Mouse (Mus musculus) forebrain, postnatal 0 days (tissue): ENCODE data around the gene Mybph. TPM values are rescaled to one million over a fixed set of nuclear protein-coding genes. Genes with fewer than 3 reads are reported as not detected.

Experiments
- ATAC-seq: fragments of 200-750 bp; cut with Nextera tagmentation; 2 replicates; pipeline ENCODE4 v1.8.0; 2017; ENCODE audit warnings: mild to moderate bottlenecking, moderate library complexity
- DNase-seq: peaks from one replicate; pipeline ENCODE4 v3.0.0-alpha.2; 2015
- H3K27ac ChIP-seq: fragments of 300-500 bp; sonication (generic); 2 replicates; pipeline ENCODE4 v1.5.1; 2014; ENCODE audit warnings: low read depth, mild to moderate bottlenecking, antibody characterized with exemption, low read length, moderate library complexity, mixed read lengths
- H3K27me3 ChIP-seq: fragments of 300-500 bp; sonication (generic); 2 replicates; pipeline ENCODE4 v1.6.1; 2014; ENCODE audit warnings: mild to moderate bottlenecking, low read length, mixed read lengths; ENCODE audit not compliant: insufficient read depth
- H3K36me3 ChIP-seq: fragments of 300-500 bp; sonication (generic); 2 replicates; pipeline ENCODE4 v1.6.1; 2014; ENCODE audit warnings: mild to moderate bottlenecking, moderate library complexity; ENCODE audit not compliant: insufficient read depth
- H3K4me1 ChIP-seq: fragments of 300-500 bp; sonication (generic); 2 replicates; pipeline ENCODE4 v1.6.1; 2014; ENCODE audit warnings: antibody characterized with exemption; ENCODE audit not compliant: insufficient read depth
- H3K4me2 ChIP-seq: fragments of 300-500 bp; sonication (generic); 2 replicates; pipeline ENCODE4 v1.6.1; 2014; ENCODE audit warnings: low read depth, mild to moderate bottlenecking, moderate library complexity
- H3K4me3 ChIP-seq: fragments of 300-500 bp; sonication (generic); 2 replicates; pipeline ENCODE4 v1.5.1; 2014; ENCODE audit warnings: low read depth, low read length, mixed read lengths
- H3K9ac ChIP-seq: fragments of 300-500 bp; sonication (generic); 2 replicates; pipeline ENCODE4 v1.6.1; 2014; ENCODE audit warnings: mild to moderate bottlenecking
- H3K9me3 ChIP-seq: fragments of 300-500 bp; sonication (generic); 2 replicates; pipeline ENCODE4 v1.6.1; 2016; ENCODE audit warnings: low read length
- CTCF ChIP-seq: sonication (generic); IDR thresholded peaks from 2 replicates; pipeline ENCODE4 v1.5.1; 2016; ENCODE audit warnings: antibody characterized with exemption, control low read depth, low read depth
- WGBS: fragments of 180-500 bp; shearing (Covaris S2); extraction: QIAGEN DNeasy Blood & Tissue Kit; methylation state at CpG from one replicate; pipeline ENCODE4 v1.1.7; 2014; 5-methylcytosine and 5-hydroxymethylcytosine counted together
- polyA plus RNA-seq: library from polyadenylated mRNA; unstranded; fragments of >200 nt; fragmentation: Nextera tagmentation; extraction: Ambion mirVana; gene quantifications from 2 replicates; pipeline ENCODE4 v1.2.1, GENCODE M21; 2015
- total RNA-seq: library from RNA; depleted of rRNA; stranded (reverse); fragments of >200 nt; gene quantifications from 2 replicates; pipeline ENCODE4 v1.2.3, GENCODE M21; 2014

Gene Mybph
- total and polyA plus RNA-seq, 2 experiments from 2014 or later, result 0.10 to 0.12 TPM

DNA sequence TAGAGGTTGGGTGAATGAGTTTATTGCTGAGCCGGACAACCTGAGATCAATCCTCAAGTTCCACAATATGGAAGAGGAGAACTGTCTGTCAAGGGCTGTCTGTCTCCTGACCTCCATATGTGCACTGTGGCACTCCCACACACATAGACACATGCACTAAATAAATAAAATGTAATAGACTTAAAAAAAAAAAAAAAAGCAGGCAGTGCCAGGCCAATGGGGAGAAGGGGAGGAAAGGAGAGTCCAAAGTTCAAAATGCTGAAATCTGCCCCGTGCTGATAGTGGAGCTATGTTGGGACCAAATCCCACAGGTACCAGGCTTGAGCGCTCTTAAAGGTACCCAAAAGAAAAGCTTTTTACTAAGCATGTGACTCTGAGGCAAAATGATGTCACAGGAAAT, 44.2 kb downstream of the Mybph start:
- no peak for DNase-seq
- H3K4me1 ChIP-seq, result peaks cover 14% of the 10 kb centered on the region

DNA sequence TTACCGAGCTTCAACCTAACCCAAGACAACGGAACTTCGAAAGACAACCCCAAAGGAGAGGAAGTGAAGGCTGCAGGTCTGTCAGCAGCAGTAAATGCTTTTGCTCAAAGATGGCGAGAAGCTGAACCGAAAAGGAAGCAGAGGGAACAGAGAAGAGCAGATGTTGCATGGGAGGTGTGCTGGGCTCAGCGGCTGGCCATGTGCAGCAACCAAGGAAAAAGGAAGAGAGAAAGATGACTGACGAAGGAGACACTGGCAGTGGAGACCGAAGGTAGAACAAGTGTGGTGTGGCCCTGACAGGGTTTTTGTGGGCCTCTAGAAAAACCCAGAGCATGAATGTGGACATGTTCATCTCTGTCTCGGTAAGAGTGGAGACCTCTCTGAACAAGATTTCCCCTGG, 47.5 kb downstream of the Mybph start:
- Histone ChIP-seq H3K9me3 (no peaks in the 10 kb centered on the region), H3K4me1 (peaks cover 6% of the 10 kb centered on the region; the same call in 1 of the 2 replicates), H3K4me2 (no peak overlapping the region), H3K36me3 (no peaks in the 10 kb centered on the region), H3K4me3 (no peak overlapping the region), H3K27ac (no peak overlapping the region), H3K27me3 (0 out of 2 replicates have a peak, but pooled peaks cover 5% of the 10 kb centered on the region), H3K9ac (no peak overlapping the region)
- 87% methylated on average over 9 of the region's 9 CpGs for WGBS
- DNase-seq (no peak), ATAC-seq (no peak)
- TF ChIP-seq CTCF, result no peak

More for the DNA sequence above, 44.2 kb downstream of the Mybph start:
- 0 out of 2 replicates have a peak, but pooled peaks cover 5% of the 10 kb centered on the region for H3K27me3 ChIP-seq
- no peaks in the 10 kb centered on the region for H3K36me3 ChIP-seq
- H3K9ac ChIP-seq, result no peak overlapping the region
- ATAC-seq, result no peak
- no peak overlapping the region for H3K4me2 ChIP-seq
- no peaks in the 10 kb centered on the region for H3K9me3 ChIP-seq
- no peak overlapping the region for H3K4me3 ChIP-seq
- no peak overlapping the region for H3K27ac ChIP-seq
- 89% methylated on average over 3 of the region's 3 CpGs for WGBS
- TF ChIP-seq CTCF, result no peak

DNA sequence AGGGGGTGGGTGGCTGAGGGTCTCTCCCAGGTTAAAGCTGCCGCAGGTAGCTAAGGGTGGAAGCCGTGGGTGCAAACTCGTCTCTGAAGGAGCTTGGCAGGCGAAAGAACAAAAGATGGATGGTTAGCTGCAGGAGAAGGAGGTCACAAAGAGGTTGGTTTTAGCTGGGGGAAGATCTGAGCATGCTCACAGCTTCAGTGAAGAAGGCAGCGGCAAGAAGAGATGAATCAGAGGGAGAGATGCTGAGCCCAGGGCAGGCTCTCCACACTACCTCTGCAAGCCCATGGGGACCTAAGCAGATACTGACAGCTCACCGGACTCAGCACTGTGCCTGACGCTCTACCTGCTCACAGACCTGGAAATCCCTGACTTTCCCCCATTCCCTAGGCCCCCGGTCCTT, 48.0 kb downstream of the Mybph start:
- no peak for TF ChIP-seq CTCF
- Histone ChIP-seq H3K4me3 (no peak overlapping the region), H3K4me1 (peaks cover 6% of the 10 kb centered on the region; the same call in 1 of the 2 replicates), H3K9me3 (no peaks in the 10 kb centered on the region), H3K36me3 (no peaks in the 10 kb centered on the region), H3K4me2 (no peak overlapping the region), H3K27me3 (0 out of 2 replicates have a peak, but pooled peaks cover 3% of the 10 kb centered on the region), H3K27ac (no peak overlapping the region), H3K9ac (no peak overlapping the region)
- ATAC-seq (no peak), DNase-seq (no peak)
- 65% methylated on average over 8 of the region's 8 CpGs for WGBS

DNA sequence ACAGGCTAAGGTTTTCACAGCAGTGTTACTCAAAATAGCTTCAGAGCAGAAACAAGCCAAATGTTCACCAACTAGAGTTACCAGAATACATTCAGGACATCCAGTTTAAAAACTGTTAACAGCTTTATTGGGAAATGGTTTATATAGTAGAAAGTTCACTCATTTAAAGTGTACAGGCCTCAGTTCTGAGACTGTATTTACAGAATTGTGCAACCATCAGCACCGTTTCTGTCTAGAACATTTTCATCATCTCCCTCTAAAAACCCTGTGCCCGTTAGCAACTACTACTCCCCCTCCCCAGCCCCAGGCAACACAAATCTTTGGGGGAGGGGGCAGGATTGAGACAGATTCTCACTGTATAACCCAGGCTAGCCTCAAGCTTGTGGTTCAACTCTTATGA, 49.0 kb downstream of the Mybph start:
- WGBS, result 73% methylated on average over 2 of the region's 2 CpGs
- no peak overlapping the region for H3K4me3 ChIP-seq
- peaks cover 6% of the 10 kb centered on the region; the same call in 1 of the 2 replicates for H3K4me1 ChIP-seq
- no peak overlapping the region for H3K27ac ChIP-seq
- no peak for DNase-seq
- no peaks in the 10 kb centered on the region for H3K27me3 ChIP-seq
- no peak overlapping the region for H3K9ac ChIP-seq
- no peak for TF ChIP-seq CTCF
- no peak for ATAC-seq
- H3K9me3 ChIP-seq, result no peaks in the 10 kb centered on the region
- no peaks in the 10 kb centered on the region for H3K36me3 ChIP-seq
- no peak overlapping the region for H3K4me2 ChIP-seq

DNA sequence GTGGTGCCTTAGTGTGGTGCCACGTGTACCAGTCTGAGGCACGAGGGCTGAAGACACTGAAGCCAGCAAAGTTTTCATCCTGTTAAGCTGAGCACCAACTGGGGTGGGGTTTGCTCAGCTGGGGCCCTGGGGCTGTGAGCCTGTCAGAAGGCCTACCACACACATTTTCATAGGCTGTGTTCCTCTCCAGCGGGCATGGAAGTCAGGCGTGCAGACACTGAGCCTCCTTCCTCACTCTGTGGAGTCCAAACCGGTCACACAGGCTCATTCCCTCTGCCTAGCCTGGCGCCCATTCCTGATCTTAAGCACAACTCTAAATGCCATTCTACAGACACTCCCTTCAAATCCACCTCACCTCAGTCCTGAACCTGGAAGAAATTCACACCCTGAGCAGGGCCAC, 50.3 kb downstream of the Mybph start:
- Histone ChIP-seq H3K9ac (no peak overlapping the region), H3K27me3 (no peaks in the 10 kb centered on the region), H3K36me3 (no peaks in the 10 kb centered on the region), H3K4me1 (peaks cover 6% of the 10 kb centered on the region; the same call in 1 of the 2 replicates), H3K4me2 (no peak overlapping the region), H3K4me3 (no peak overlapping the region), H3K9me3 (no peaks in the 10 kb centered on the region), H3K27ac (no peak overlapping the region)
- DNase-seq (no peak), ATAC-seq (no peak)
- WGBS, result 80% methylated on average over 6 of the region's 6 CpGs
- TF ChIP-seq CTCF, result no peak

DNA sequence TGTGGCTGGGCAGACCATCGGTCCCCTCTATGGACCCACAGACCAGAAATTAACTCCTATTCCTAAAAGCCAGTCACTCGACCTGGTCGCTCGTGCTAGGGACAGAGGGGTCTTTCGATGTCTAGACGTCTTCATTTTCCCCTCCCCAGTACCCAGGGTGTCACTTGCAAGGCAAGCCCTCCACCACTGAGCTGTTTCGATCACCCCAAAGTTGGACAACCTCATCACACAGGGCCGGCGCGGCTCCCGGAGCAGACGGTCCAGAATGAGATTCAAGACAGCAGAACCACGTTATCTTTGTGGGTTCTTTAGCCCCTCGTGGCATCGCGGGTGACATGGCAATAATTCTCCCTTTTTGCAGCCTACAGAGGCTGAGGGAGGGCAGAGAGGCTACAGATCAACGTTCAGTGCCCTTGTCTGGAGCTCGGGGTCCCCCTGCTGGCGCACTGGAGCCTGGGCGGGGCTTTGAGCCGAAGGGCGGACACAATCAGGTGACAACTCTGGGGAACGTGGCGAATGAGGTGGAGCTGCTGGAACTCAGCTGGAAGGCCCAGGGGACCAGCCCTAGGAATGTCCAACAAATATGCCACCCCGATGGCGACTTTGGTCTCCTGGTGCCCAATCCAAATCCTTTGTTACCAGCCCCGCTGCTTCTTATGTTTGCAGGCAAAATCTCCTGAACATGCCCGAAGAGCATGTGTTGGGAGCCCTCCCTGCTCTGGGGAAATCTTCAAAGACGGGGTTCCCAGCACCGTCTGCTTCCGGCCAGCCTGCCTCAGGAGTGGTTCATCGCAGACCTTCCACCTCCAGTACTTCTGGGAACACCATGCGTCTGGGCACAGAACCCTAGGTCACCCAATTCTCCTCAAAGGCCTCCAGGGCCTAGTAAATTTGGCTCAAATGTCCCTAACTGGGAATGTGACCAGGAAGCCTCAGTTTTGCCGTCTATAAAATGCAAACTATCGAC, 51.0 kb downstream of the Mybph start:
- DNase-seq (peak; percentile 90), ATAC-seq (peak; percentile 96)
- H3K4me1 ChIP-seq, result peaks cover 6% of the 10 kb centered on the region; the same call in 1 of the 2 replicates
- WGBS, result 25% methylated on average over 35 of the region's 35 CpGs
- H3K9me3 ChIP-seq, result no peaks in the 10 kb centered on the region
- no peaks in the 10 kb centered on the region for H3K27me3 ChIP-seq
- peak overlapping the region; percentile 2; the same call in 1 of the 2 replicates for H3K4me3 ChIP-seq
- H3K27ac ChIP-seq, result no peak overlapping the region
- peak overlapping the region; percentile 47 for H3K4me2 ChIP-seq
- peak overlapping the region; percentile 7; the same call in 1 of the 2 replicates for H3K9ac ChIP-seq
- H3K36me3 ChIP-seq, result no peaks in the 10 kb centered on the region
- peak; percentile 96 for TF ChIP-seq CTCF
